Mouse (Mus musculus) limb, embryonic 15.5 days (tissue): ENCODE results near the gene Pacrg. TPM values are rescaled to one million over a fixed set of nuclear protein-coding genes. Genes with fewer than 3 reads are reported as not detected.

Source experiments
- ATAC-seq: fragments of 200-750 bp; cut with Nextera tagmentation; 2 replicates; pipeline ENCODE4 v1.8.0; 2017; ENCODE audit warnings: low read depth, moderate TSS enrichment; ENCODE audit not compliant: insufficient number of reproducible peaks, low FRiP score, low TSS enrichment
- H3K27ac ChIP-seq: fragments of 300-500 bp; sonication (generic); 2 replicates; pipeline ENCODE4 v1.5.1; 2015; ENCODE audit warnings: moderate library complexity, mild to moderate bottlenecking, inconsistent platforms
- H3K27me3 ChIP-seq: fragments of 300-500 bp; sonication (generic); 2 replicates; pipeline ENCODE4 v1.6.1; 2015; ENCODE audit warnings: inconsistent platforms
- H3K36me3 ChIP-seq: fragments of 300-500 bp; sonication (generic); 2 replicates; pipeline ENCODE4 v1.6.1; 2015; ENCODE audit warnings: inconsistent platforms
- H3K4me1 ChIP-seq: fragments of 300-500 bp; sonication (generic); 2 replicates; pipeline ENCODE4 v1.6.1; 2015; ENCODE audit warnings: inconsistent platforms
- H3K4me2 ChIP-seq: fragments of 300-500 bp; sonication (generic); 2 replicates; pipeline ENCODE4 v1.6.1; 2015; ENCODE audit warnings: mild to moderate bottlenecking, inconsistent platforms
- H3K4me3 ChIP-seq: fragments of 300-500 bp; sonication (generic); 2 replicates; pipeline ENCODE4 v1.5.1; 2015; ENCODE audit warnings: mild to moderate bottlenecking, inconsistent platforms
- H3K9ac ChIP-seq: fragments of 300-500 bp; sonication (generic); 2 replicates; pipeline ENCODE4 v1.6.1; 2015; ENCODE audit warnings: inconsistent platforms
- H3K9me3 ChIP-seq: fragments of 300-500 bp; sonication (generic); 2 replicates; pipeline ENCODE4 v1.6.1; 2016; ENCODE audit warnings: inconsistent platforms
- WGBS: fragments of 180-500 bp; shearing (Covaris S2); methylation state at CpG from one replicate; pipeline ENCODE4 v1.1.7; 2015; 5-methylcytosine and 5-hydroxymethylcytosine counted together
- polyA plus RNA-seq: library from polyadenylated mRNA; unstranded; fragments of >200 nt; fragmentation: Nextera tagmentation; extraction: Ambion mirVana; gene quantifications from 2 replicates; pipeline ENCODE4 v1.2.1, GENCODE M21; 2015

Gene Pacrg
- polyA plus RNA-seq, 1 experiment from 2014 or later, result 1.1 TPM

GRCm38 (mm10) chr17:10405906-10406305 lies 434.2 kb downstream of the Pacrg start:
- Histone ChIP-seq H3K4me1 (0 out of 2 replicates have a peak, but pooled peaks cover 4% of the 10 kb centered on the region), H3K36me3 (no peaks in the 10 kb centered on the region), H3K27ac (no peak overlapping the region), H3K4me3 (no peak overlapping the region), H3K27me3 (no peaks in the 10 kb centered on the region), H3K9me3 (no peaks in the 10 kb centered on the region), H3K4me2 (no peak overlapping the region), H3K9ac (no peak overlapping the region)
- no peak for ATAC-seq
- WGBS, result 74% methylated on average over 7 of the region's 7 CpGs

GRCm38 (mm10) chr17:10403186-10403585 lies 436.9 kb downstream of the Pacrg start:
- Histone ChIP-seq H3K4me1 (peaks cover 15% of the 10 kb centered on the region), H3K27me3 (no peaks in the 10 kb centered on the region), H3K4me3 (no peak overlapping the region), H3K27ac (no peak overlapping the region), H3K4me2 (no peak overlapping the region), H3K36me3 (no peaks in the 10 kb centered on the region), H3K9me3 (no peaks in the 10 kb centered on the region), H3K9ac (no peak overlapping the region)
- no peak for ATAC-seq
- 91% methylated on average over 11 of the region's 11 CpGs for WGBS

DNA sequence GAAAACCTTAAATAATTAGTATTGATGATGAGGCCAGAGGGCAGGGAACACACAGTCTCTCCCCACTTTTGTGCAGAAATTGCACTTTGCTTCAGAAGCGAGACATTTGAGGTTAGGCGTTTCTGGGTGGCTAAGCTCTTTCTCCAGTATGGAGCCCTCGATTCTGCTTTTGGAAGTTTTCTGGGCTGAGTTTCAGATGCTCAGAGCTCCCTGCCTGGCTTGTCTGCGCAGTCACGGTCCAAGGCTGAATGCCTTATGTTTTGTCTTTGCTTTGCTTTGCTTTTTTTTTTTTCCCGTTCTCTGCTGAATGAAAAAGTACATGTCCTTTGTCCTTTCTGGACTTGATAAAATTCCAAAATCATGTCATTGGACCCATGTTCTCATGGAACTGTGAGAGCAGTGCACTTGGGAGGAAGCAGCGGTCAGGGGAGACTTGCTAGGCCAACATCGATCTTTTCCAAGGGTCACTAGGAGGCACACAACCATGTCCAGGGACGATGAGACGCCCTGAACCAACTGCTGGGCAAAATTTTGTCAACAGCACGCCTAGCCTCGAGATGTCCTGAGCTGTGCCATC lies 438.0 kb downstream of the Pacrg start:
- no peak overlapping the region for H3K4me3 ChIP-seq
- H3K4me2 ChIP-seq, result no peak overlapping the region
- H3K4me1 ChIP-seq, result peaks cover 23% of the 10 kb centered on the region
- no peak overlapping the region for H3K9ac ChIP-seq
- no peak overlapping the region for H3K27ac ChIP-seq
- H3K27me3 ChIP-seq, result no peaks in the 10 kb centered on the region
- no peaks in the 10 kb centered on the region for H3K36me3 ChIP-seq
- no peak for ATAC-seq
- H3K9me3 ChIP-seq, result no peaks in the 10 kb centered on the region
- 88% methylated on average over 12 of the region's 12 CpGs for WGBS

- H3K27ac ChIP-seq, result no peak overlapping the region
- no peaks in the 10 kb centered on the region for H3K9me3 ChIP-seq
- no peaks in the 10 kb centered on the region for H3K27me3 ChIP-seq
- 61% methylated on average over 3 of the region's 3 CpGs for WGBS
- peaks cover 28% of the 10 kb centered on the region for H3K4me1 ChIP-seq
- ATAC-seq, result no peak
- H3K36me3 ChIP-seq, result no peaks in the 10 kb centered on the region
- no peak overlapping the region for H3K4me3 ChIP-seq
- H3K9ac ChIP-seq, result no peak overlapping the region
- H3K4me2 ChIP-seq, result no peak overlapping the region
Observed at GRCm38 (mm10) chr17:10401529-10401928, 438.6 kb downstream of the Pacrg start.

- 72% methylated on average over 10 of the region's 10 CpGs for WGBS
- no peaks in the 10 kb centered on the region for H3K36me3 ChIP-seq
- no peak overlapping the region for H3K4me3 ChIP-seq
- H3K4me2 ChIP-seq, result no peak overlapping the region
- H3K4me1 ChIP-seq, result peaks cover 33% of the 10 kb centered on the region
- no peak overlapping the region for H3K9ac ChIP-seq
- peak overlapping the region; percentile 69 for H3K27ac ChIP-seq
- no peak for ATAC-seq
- no peaks in the 10 kb centered on the region for H3K9me3 ChIP-seq
- no peaks in the 10 kb centered on the region for H3K27me3 ChIP-seq
Observed at GRCm38 (mm10) chr17:10399706-10400105, 440.4 kb downstream of the Pacrg start.

DNA sequence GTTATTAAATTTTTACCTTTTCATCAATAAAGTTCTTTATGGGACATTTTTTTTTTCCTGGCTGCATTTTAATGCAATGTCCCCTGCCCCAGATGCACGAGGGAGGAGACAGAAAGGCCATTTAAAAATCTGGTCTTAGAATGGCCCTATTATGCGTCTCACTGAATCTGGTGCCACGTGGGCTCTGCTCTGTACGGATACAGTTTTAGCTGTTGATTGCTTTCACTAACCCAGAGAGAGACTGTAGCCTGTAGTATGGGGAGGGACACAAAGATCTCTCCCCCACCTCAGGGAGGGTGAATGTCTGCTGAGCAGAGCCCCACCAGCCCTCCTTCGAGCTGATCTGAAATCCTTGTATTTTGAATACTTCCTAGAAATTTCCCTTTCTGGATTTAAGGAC lies 441.2 kb downstream of the Pacrg start:
- H3K4me2 ChIP-seq, result no peak overlapping the region
- peak overlapping the region; percentile 69 for H3K27ac ChIP-seq
- H3K4me1 ChIP-seq, result peaks cover 33% of the 10 kb centered on the region

GRCm38 (mm10) chr17:10397924-10398627 lies 442.0 kb downstream of the Pacrg start:
- H3K27ac ChIP-seq, result peak overlapping the region; percentile 77
- WGBS, result 44% methylated on average over 10 of the region's 10 CpGs
- 0 out of 2 replicates have a peak, but pooled peaks have one; percentile 49 for ATAC-seq
- H3K36me3 ChIP-seq, result no peaks in the 10 kb centered on the region
- H3K4me3 ChIP-seq, result no peak overlapping the region
- no peak overlapping the region for H3K9ac ChIP-seq
- no peaks in the 10 kb centered on the region for H3K9me3 ChIP-seq
- peaks cover 33% of the 10 kb centered on the region for H3K4me1 ChIP-seq
- H3K4me2 ChIP-seq, result no peak overlapping the region
- no peaks in the 10 kb centered on the region for H3K27me3 ChIP-seq

More for the DNA sequence above, 441.2 kb downstream of the Pacrg start:
- Histone ChIP-seq H3K27me3 (no peaks in the 10 kb centered on the region), H3K9me3 (no peaks in the 10 kb centered on the region), H3K4me3 (no peak overlapping the region), H3K9ac (no peak overlapping the region), H3K36me3 (no peaks in the 10 kb centered on the region)
- no peak for ATAC-seq
- 32% methylated on average over 5 of the region's 5 CpGs for WGBS

GRCm38 (mm10) chr17:10397336-10397735 lies 442.8 kb downstream of the Pacrg start:
- Histone ChIP-seq H3K4me1 (peaks cover 33% of the 10 kb centered on the region), H3K27ac (peak overlapping the region; percentile 77; the same call in 1 of the 2 replicates), H3K36me3 (no peaks in the 10 kb centered on the region), H3K9me3 (no peaks in the 10 kb centered on the region), H3K4me2 (no peak overlapping the region), H3K4me3 (no peak overlapping the region), H3K27me3 (no peaks in the 10 kb centered on the region), H3K9ac (no peak overlapping the region)
- 37% methylated on average over 11 of the region's 11 CpGs for WGBS
- no peak for ATAC-seq

GRCm38 (mm10) chr17:10396863-10397262 lies 443.2 kb downstream of the Pacrg start:
- WGBS, result 76% methylated on average over 6 of the region's 6 CpGs
- no peak overlapping the region for H3K27ac ChIP-seq
- H3K4me1 ChIP-seq, result peaks cover 33% of the 10 kb centered on the region
- no peaks in the 10 kb centered on the region for H3K36me3 ChIP-seq
- no peak overlapping the region for H3K4me2 ChIP-seq
- H3K4me3 ChIP-seq, result no peak overlapping the region
- ATAC-seq, result no peak
- no peaks in the 10 kb centered on the region for H3K27me3 ChIP-seq
- H3K9me3 ChIP-seq, result no peaks in the 10 kb centered on the region
- H3K9ac ChIP-seq, result no peak overlapping the region

DNA sequence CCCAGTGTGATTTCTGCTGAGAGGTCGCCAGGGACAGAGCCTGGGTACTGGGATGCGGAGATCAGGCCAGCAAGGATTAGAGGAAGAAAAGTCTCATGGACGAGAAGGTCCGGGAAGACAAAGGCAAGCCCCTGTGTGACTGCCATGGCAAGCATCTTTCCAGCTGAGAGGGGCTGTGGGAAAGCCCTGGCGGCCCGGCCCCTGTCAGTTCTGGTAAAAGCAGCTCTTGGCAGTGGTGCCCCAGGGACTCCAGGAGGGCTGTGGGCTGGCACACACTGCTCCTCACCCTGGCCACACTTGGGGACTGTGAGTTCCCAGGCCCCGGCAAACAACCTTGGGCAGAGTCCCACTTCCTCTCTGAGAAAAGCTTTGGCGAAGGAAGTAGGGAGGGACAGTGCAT lies 445.3 kb downstream of the Pacrg start:
- no peak for ATAC-seq
- no peak overlapping the region for H3K9ac ChIP-seq
- no peaks in the 10 kb centered on the region for H3K36me3 ChIP-seq
- no peak overlapping the region for H3K4me2 ChIP-seq
- no peak overlapping the region for H3K4me3 ChIP-seq
- peaks cover 42% of the 10 kb centered on the region for H3K4me1 ChIP-seq
- H3K27me3 ChIP-seq, result no peaks in the 10 kb centered on the region
- no peaks in the 10 kb centered on the region for H3K9me3 ChIP-seq
- WGBS, result 75% methylated on average over 8 of the region's 8 CpGs
- no peak overlapping the region for H3K27ac ChIP-seq

DNA sequence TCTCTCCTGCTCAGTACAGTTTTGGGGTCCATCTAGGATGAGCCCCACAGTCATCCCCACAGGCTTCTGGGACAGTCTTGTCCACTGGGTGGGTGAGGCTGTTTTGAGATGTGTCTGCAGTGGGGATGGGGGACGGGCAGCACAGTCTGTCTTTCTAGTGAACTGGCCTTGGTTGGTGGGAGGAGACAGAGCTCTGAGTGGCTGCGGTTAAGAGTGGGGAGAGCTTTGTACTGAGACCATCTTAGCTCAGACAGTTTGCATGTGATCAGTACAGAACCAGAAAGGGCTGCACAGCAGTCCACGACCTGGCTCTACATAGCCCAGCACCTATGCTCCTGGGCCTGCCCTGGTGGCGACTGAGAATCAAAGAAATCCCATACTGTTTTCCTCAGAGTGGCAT lies 446.3 kb downstream of the Pacrg start:
- no peaks in the 10 kb centered on the region for H3K27me3 ChIP-seq
- no peak overlapping the region for H3K27ac ChIP-seq
- peaks cover 35% of the 10 kb centered on the region for H3K4me1 ChIP-seq
- ATAC-seq, result no peak
- no peak overlapping the region for H3K9ac ChIP-seq
- no peak overlapping the region for H3K4me3 ChIP-seq
- no peak overlapping the region for H3K4me2 ChIP-seq
- no peaks in the 10 kb centered on the region for H3K36me3 ChIP-seq
- 76% methylated on average over 4 of the region's 4 CpGs for WGBS
- no peaks in the 10 kb centered on the region for H3K9me3 ChIP-seq

DNA sequence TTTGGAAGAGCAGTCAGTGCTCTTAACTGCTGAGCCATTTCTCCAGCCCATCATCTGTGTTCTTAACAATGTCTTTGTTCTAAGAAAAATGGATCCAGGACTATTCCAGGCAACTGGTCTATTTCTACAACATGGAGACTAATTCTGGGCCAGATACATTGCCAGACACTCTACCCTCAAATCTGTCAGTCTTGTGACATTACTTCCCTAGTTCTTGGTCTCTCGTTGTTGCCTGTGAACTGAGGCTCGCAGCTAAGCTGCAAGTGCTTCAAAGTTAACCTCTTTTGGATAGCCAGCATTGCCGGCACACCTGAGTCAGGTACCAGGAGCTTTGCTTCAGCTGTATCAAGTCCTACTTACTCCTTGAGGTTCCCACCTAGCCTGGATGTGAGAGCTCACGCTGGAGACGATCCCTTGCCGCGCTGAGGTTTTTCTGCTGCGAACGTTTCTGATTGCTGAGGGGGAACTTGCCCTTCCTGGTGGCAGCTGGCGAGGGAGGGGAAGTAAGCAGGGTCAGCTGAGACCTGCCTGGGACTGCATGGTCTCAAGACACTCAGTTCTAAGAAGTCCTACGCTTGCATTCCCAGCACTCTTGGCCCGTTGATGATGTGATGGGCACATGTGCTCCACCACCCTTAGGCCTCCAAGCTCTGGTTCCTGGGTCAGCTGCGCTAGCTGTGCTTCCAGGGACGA lies 447.6 kb downstream of the Pacrg start:
- no peaks in the 10 kb centered on the region for H3K36me3 ChIP-seq
- peaks cover 26% of the 10 kb centered on the region for H3K4me1 ChIP-seq
- ATAC-seq, result no peak
- H3K9me3 ChIP-seq, result no peaks in the 10 kb centered on the region
- H3K4me2 ChIP-seq, result no peak overlapping the region
- WGBS, result 82% methylated on average over 14 of the region's 14 CpGs
- H3K27ac ChIP-seq, result no peak overlapping the region
- no peaks in the 10 kb centered on the region for H3K27me3 ChIP-seq
- H3K9ac ChIP-seq, result no peak overlapping the region
- no peak overlapping the region for H3K4me3 ChIP-seq
